Mouse (Mus musculus) midbrain, postnatal 0 days (tissue): ENCODE results near the gene Tcn2. TPM values are rescaled to one million over a fixed set of nuclear protein-coding genes. Genes with fewer than 3 reads are reported as not detected.
"Not testable (repeated sequence)": the region's sequence is repeated elsewhere in the genome, so short reads cannot be mapped to it uniquely, and the experiment has no call there.

Experiments
- ATAC-seq: fragments of 200-750 bp; cut with Nextera tagmentation; 2 replicates; pipeline ENCODE4 v1.8.0; 2017; ENCODE audit warnings: moderate number of reproducible peaks, mild to moderate bottlenecking, moderate TSS enrichment, moderate library complexity; ENCODE audit not compliant: low FRiP score
- DNase-seq: peaks from one replicate; pipeline ENCODE4 v3.0.0-alpha.2; 2015; ENCODE audit warnings: low spot score
- H3K27ac ChIP-seq: fragments of 300-500 bp; sonication (generic); 2 replicates; pipeline ENCODE4 v1.5.1; 2014; ENCODE audit warnings: low read depth, mild to moderate bottlenecking, low read length, mixed read lengths
- H3K27me3 ChIP-seq: fragments of 300-500 bp; sonication (generic); 2 replicates; pipeline ENCODE4 v1.6.1; 2014; ENCODE audit warnings: low read length, control low read depth, mixed read lengths; ENCODE audit not compliant: insufficient read depth
- H3K36me3 ChIP-seq: fragments of 300-500 bp; sonication (generic); 2 replicates; pipeline ENCODE4 v1.6.1; 2014; ENCODE audit warnings: low read length, control low read depth, mixed read lengths; ENCODE audit not compliant: insufficient read depth
- H3K4me1 ChIP-seq: fragments of 300-500 bp; sonication (generic); 2 replicates; pipeline ENCODE4 v1.6.1; 2014; ENCODE audit warnings: mild to moderate bottlenecking, control low read depth, antibody characterized with exemption, low read length, mixed read lengths; ENCODE audit not compliant: insufficient read depth
- H3K4me2 ChIP-seq: fragments of 300-500 bp; sonication (generic); 2 replicates; pipeline ENCODE4 v1.6.1; 2014; ENCODE audit warnings: low read depth, mild to moderate bottlenecking, low read length, mixed read lengths; ENCODE audit not compliant: poor library complexity, severe bottlenecking
- H3K4me3 ChIP-seq: fragments of 300-500 bp; sonication (generic); 2 replicates; pipeline ENCODE4 v1.5.1; 2014; ENCODE audit warnings: low read depth, mild to moderate bottlenecking, low read length, moderate library complexity
- H3K9ac ChIP-seq: fragments of 300-500 bp; sonication (generic); replicated peaks from 2 replicates; pipeline ENCODE4 v1.6.1; 2014; ENCODE audit warnings: mild to moderate bottlenecking, low read length, moderate library complexity, mixed read lengths; ENCODE audit not compliant: poor library complexity, severe bottlenecking
- H3K9me3 ChIP-seq: fragments of 300-500 bp; sonication (generic); 2 replicates; pipeline ENCODE4 v1.6.1; 2016; ENCODE audit warnings: low read length, control low read depth
- CTCF ChIP-seq: IDR thresholded peaks from 2 replicates; pipeline ENCODE4 v1.5.1; 2016; ENCODE audit warnings: antibody characterized with exemption, mild to moderate bottlenecking
- WGBS: fragments of 180-500 bp; shearing (Covaris S2); extraction: QIAGEN DNeasy Blood & Tissue Kit; methylation state at CpG from one replicate; pipeline ENCODE4 v1.1.7; 2014; 5-methylcytosine and 5-hydroxymethylcytosine counted together
- polyA plus RNA-seq: library from polyadenylated mRNA; unstranded; fragments of >200 nt; fragmentation: Nextera tagmentation; extraction: Ambion mirVana; gene quantifications from 2 replicates; pipeline ENCODE4 v1.2.1, GENCODE M21; 2015
- total RNA-seq: library from RNA; depleted of rRNA; stranded (reverse); fragments of >200 nt; gene quantifications from 2 replicates; pipeline ENCODE4 v1.2.3, GENCODE M21; 2014

The Tcn2 gene
- total and polyA plus RNA-seq, 2 experiments from 2014 or later, result 20.9 to 22.0 TPM

DNA sequence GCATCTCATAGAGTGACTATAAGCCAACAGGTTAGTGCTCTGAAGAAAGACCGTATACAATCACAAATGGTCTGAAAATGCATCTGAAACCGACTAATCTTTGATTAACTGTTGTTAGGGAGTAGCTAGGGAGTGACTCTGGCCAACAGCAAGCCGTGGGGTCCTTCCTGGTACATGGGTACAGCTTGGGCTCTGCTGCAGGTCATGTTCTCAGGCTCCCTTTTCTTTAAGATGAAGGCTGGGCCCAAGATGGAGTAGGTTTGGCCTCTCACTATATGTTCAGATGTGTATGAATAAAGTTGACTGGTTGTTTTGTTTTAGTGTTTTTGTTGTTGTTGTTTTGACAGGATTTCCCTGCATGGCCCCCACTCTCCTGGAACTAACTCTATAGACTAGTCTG lies 29.8 kb upstream of the Tcn2 start:
- H3K36me3 ChIP-seq, result no peaks in the 10 kb centered on the region
- WGBS, result 84% methylated on average over 3 of the region's 3 CpGs
- no peak overlapping the region for H3K27ac ChIP-seq
- no peak overlapping the region for H3K4me3 ChIP-seq
- H3K27me3 ChIP-seq, result no peaks in the 10 kb centered on the region
- no peak for ATAC-seq
- no peaks in the 10 kb centered on the region for H3K9me3 ChIP-seq
- no peak for TF ChIP-seq CTCF
- H3K4me2 ChIP-seq, result no peak overlapping the region
- H3K4me1 ChIP-seq, result 0 out of 2 replicates have a peak, but pooled peaks cover 6% of the 10 kb centered on the region
- no peak for DNase-seq
- H3K9ac ChIP-seq, result no peak overlapping the region

DNA sequence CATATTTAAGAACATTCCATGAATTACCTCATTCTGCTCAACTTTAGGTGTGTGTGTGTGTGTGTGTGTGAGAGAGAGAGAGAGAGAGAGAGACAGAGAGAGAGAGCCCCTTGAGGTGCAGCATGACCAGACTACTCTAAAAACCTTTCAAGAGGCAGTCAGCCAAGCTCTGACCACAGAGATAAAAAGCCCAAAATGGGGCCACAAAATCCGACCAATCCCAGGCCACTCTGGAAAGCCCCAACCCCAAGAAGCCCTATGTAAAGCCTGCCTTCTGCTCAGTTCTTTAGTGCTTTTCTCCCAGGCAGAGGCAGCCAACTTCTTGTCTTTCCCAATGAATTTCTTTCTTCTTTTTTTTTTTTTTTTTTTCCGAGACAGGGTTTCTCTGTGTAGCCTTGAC lies 28.9 kb upstream of the Tcn2 start:
- TF ChIP-seq CTCF, result no peak
- WGBS, result 50% methylated on average over 1 of the region's 2 CpGs

DNA sequence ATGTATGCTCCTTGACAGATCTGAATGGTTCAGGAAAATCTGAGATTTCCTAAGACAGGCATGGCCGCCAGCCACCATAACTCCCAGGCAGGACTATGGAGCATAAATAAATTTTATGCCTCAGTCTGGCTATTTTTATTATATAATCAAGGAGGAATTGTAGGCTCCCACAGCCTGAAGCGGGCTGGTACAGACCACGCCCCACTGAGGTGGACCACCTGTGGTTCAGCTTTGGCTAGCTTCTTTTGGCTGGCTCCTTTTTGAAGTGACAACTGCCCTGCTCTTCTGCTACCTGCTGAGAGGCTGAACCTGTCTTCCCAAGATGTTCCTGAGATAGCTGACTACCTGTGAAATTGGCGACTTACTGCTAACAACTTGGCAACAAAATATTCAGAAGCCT lies 23.4 kb upstream of the Tcn2 start:
- DNase-seq, H3K36me3 ChIP-seq, H3K9ac ChIP-seq, H3K27ac ChIP-seq, H3K4me2 ChIP-seq, ATAC-seq, H3K27me3 ChIP-seq, H3K4me3 ChIP-seq, H3K9me3 ChIP-seq, H3K4me1 ChIP-seq: not testable (repeated sequence)
- WGBS, result 72% methylated on average over 4 of the region's 4 CpGs

More for the DNA sequence above, 28.9 kb upstream of the Tcn2 start:
- H3K4me2 ChIP-seq, result no peak overlapping the region
- no peak overlapping the region for H3K9ac ChIP-seq
- H3K27ac ChIP-seq, result no peak overlapping the region
- no peaks in the 10 kb centered on the region for H3K36me3 ChIP-seq
- ATAC-seq, result no peak
- H3K4me3 ChIP-seq, result no peak overlapping the region
- no peak for DNase-seq
- H3K9me3 ChIP-seq, result no peaks in the 10 kb centered on the region
- H3K27me3 ChIP-seq, result no peaks in the 10 kb centered on the region
- H3K4me1 ChIP-seq, result 0 out of 2 replicates have a peak, but pooled peaks cover 6% of the 10 kb centered on the region

DNA sequence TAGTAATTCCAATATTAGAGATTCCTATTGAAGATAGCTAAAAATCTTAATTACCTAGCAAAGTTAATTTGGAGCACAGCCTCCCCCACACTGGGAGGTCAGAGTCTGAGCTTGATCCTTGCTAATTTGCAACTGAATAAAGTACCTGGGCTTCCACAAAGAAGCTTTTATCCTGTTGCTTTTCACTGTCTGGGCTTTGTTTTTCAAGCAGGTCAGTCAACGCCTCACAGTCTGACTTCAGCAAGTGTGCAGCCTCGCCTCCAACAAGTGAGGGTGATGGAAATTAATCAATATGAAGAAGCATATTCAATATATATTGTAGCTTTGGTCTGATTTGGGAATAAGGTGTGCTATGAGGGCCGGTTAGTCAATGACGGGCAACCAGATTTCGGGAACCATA lies 22.9 kb upstream of the Tcn2 start:
- not testable (repeated sequence) for H3K27me3 ChIP-seq, H3K9me3 ChIP-seq, H3K9ac ChIP-seq, DNase-seq, H3K4me3 ChIP-seq, H3K27ac ChIP-seq, ATAC-seq, H3K36me3 ChIP-seq, H3K4me1 ChIP-seq, H3K4me2 ChIP-seq
- 78% methylated on average over 5 of the region's 5 CpGs for WGBS

DNA sequence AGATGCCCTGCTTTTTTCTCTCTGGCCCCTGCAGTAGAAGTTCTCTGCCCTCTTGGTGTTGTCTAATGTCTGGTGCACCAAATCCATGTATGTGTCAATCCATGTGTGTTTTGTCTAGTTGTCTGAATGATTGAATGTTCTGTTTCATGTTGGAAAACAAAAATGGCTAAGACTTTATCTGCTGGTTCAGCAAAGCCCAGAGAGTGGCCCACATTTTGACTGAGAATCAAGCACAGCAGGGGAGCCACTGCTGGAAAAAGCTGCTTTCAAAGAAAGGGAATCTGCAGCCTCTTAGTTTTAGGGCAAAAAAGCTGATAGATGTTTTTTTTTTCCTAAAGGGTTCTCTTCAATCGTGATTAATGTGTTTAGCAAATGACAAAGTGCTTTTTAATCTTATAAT lies 14.4 kb upstream of the Tcn2 start:
- Histone ChIP-seq H3K36me3 (no peaks in the 10 kb centered on the region), H3K9me3 (no peaks in the 10 kb centered on the region), H3K4me1 (no peaks in the 10 kb centered on the region), H3K4me3 (no peak overlapping the region), H3K27ac (no peak overlapping the region), H3K27me3 (no peaks in the 10 kb centered on the region), H3K4me2 (no peak overlapping the region), H3K9ac (no peak overlapping the region)
- TF ChIP-seq CTCF, result no peak
- no peak for ATAC-seq
- no peak for DNase-seq
- 9% methylated on average over 1 of the region's 1 CpGs for whole genome bisulfite sequencing

DNA sequence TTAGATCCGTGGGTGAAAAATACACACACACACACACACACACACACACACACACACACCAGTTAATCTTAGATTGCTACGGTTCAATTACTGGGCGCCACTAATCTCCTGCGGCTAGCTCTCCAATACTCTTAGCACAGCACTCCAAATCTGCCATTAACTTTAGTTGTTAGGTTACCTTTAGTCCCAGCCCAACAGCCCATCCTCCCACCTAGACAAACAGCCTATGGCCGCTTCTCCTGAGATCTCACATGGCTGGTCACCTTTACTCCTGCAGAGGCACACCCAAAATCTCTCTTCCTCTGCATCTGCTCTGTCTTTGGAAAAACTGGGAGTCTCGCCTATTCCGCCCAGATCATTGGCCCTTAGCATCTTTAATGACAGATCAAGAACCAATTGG lies 9.4 kb upstream of the Tcn2 start:
- H3K4me2 ChIP-seq, result no peak overlapping the region
- H3K27ac ChIP-seq, result no peak overlapping the region
- no peak overlapping the region for H3K4me3 ChIP-seq
- H3K27me3 ChIP-seq, result no peaks in the 10 kb centered on the region
- H3K9ac ChIP-seq, result no peak overlapping the region
- 78% methylated on average over 7 of the region's 7 CpGs for WGBS
- TF ChIP-seq CTCF, result no peak
- H3K4me1 ChIP-seq, result no peaks in the 10 kb centered on the region
- no peaks in the 10 kb centered on the region for H3K9me3 ChIP-seq
- H3K36me3 ChIP-seq, result no peaks in the 10 kb centered on the region
- no peak for DNase-seq
- ATAC-seq, result no peak
